Mouse (Mus musculus): ENCODE data around the gene Cap2.

GRCm38 (mm10) chr13:46517211-46517685, 15.6 kb downstream of the Cap2 start:
- no peak for TF ChIP-seq CTCF (conservative IDR thresholded peaks at IDR 0.05; ENCODE audit: low read length)
- TF ChIP-seq POU5F1 (IDR thresholded peaks at IDR 0.05; ENCODE audit: borderline replicate concordance, low read length), result no peak

Measured in E14TG2a.4 (cell line).